Mouse (Mus musculus) CH12.LX (cell line): ENCODE data around the gene Galp. TPM values are rescaled to one million over a fixed set of nuclear protein-coding genes. Genes with fewer than 3 reads are reported as not detected.

Source experiments
- DNase-seq: peaks from one replicate; pipeline ENCODE4 v3.0.0-alpha.2; 2013; ENCODE audit errors: extremely low read depth
- H3K27ac ChIP-seq: 2 replicates; pipeline ENCODE4 v1.5.1; 2012; ENCODE audit warnings: low read depth, mild to moderate bottlenecking, control low read depth, moderate library complexity; ENCODE audit not compliant: insufficient read depth
- H3K27me3 ChIP-seq: replicated peaks from 2 replicates; pipeline ENCODE3; 2012; ENCODE audit warnings: inconsistent platforms
- H3K36me3 ChIP-seq, 2 experiments: replicated peaks in 1 of 2; 2 replicates each; pipeline versions ENCODE3 to v1.6.1; 2012; ENCODE audit warnings: inconsistent platforms in 1 of 2, low read length in 1 of 2, mild to moderate bottlenecking in 1 of 2, mixed read lengths in 1 of 2, moderate library complexity in 1 of 2; ENCODE audit not compliant: control insufficient read depth in 1 of 2, insufficient read depth in 1 of 2
- H3K4me1 ChIP-seq, 2 experiments: 2 replicates each; pipeline ENCODE4 v1.6.1; 2012; ENCODE audit warnings: inconsistent platforms in 1 of 2, moderate library complexity in 1 of 2; ENCODE audit not compliant: insufficient read depth in 2 of 2, control insufficient read depth in 1 of 2
- H3K4me2 ChIP-seq: 2 replicates; pipeline ENCODE4 v1.6.1; 2012; ENCODE audit warnings: low read depth, mild to moderate bottlenecking, control low read depth; ENCODE audit not compliant: poor library complexity, insufficient read depth, severe bottlenecking
- H3K4me3 ChIP-seq, 3 experiments: fragments of 150-350 bp in 1 of 3; sonication (generic) in 1 of 3; replicated peaks in 1 of 3; 2 replicates each; pipeline versions ENCODE3 to v1.5.1; 2011 to 2012; ENCODE audit warnings: low read depth in 2 of 3, low read length in 2 of 3, mild to moderate bottlenecking in 2 of 3, moderate library complexity in 2 of 3, control low read depth in 1 of 3, improper control_type of control experiment in 1 of 3, inconsistent platforms in 1 of 3, mixed read lengths in 1 of 3; ENCODE audit not compliant: poor library complexity in 1 of 3
- H3K79me2 ChIP-seq: replicated peaks from 2 replicates; pipeline ENCODE4 v1.6.1; 2012; ENCODE audit warnings: mild to moderate bottlenecking, moderate library complexity; ENCODE audit not compliant: control insufficient read depth, poor library complexity, insufficient read depth, severe bottlenecking; ENCODE audit errors: extremely low read depth
- H3K9ac ChIP-seq: 2 replicates; pipeline ENCODE4 v1.6.1; 2012; ENCODE audit warnings: low read depth, mild to moderate bottlenecking, control low read depth, moderate library complexity; ENCODE audit not compliant: insufficient read depth
- H3K9me3 ChIP-seq: replicated peaks from 2 replicates; pipeline ENCODE3; 2012; ENCODE audit warnings: low read length, inconsistent platforms, mixed read lengths
- BHLHE40 ChIP-seq: IDR thresholded peaks from 2 replicates; pipeline ENCODE4 v1.6.1; 2011; ENCODE audit warnings: mild to moderate bottlenecking, low read depth, low read length, improper control_type of control experiment
- CHD1 ChIP-seq: IDR thresholded peaks from 2 replicates; pipeline ENCODE4 v1.6.1; 2012; ENCODE audit warnings: low read depth, low read length, improper control_type of control experiment, inconsistent platforms
- CHD2 ChIP-seq: IDR thresholded peaks from 2 replicates; pipeline ENCODE4 v1.6.1; 2011; ENCODE audit warnings: low read length, improper control_type of control experiment
- CTCF ChIP-seq, 2 experiments: IDR thresholded peaks in 1 of 2; conservative IDR thresholded peaks in 1 of 2; 2 replicates each; pipeline ENCODE4 v1.5.1; 2011 to 2012; ENCODE audit warnings: low read depth in 2 of 2, low read length in 2 of 2, improper control_type of control experiment in 1 of 2, inconsistent platforms in 1 of 2, mild to moderate bottlenecking in 1 of 2, moderate library complexity in 1 of 2
- E2F4 ChIP-seq: IDR thresholded peaks from 2 replicates; pipeline ENCODE4 v1.6.1; 2011; ENCODE audit warnings: low read depth, low read length, improper control_type of control experiment; ENCODE audit not compliant: insufficient replicate concordance
- EP300 ChIP-seq: IDR thresholded peaks from 2 replicates; pipeline ENCODE4 v1.6.1; 2011; ENCODE audit warnings: low read length, improper control_type of control experiment
- ETS1 ChIP-seq: conservative IDR thresholded peaks from 2 replicates; pipeline ENCODE4 v1.6.1; 2012; ENCODE audit warnings: low read depth, mild to moderate bottlenecking, inconsistent platforms, low read length, improper control_type of control experiment, moderate library complexity
- JUN ChIP-seq: IDR thresholded peaks from 2 replicates; pipeline ENCODE4 v1.6.1; 2011; ENCODE audit warnings: low read depth, mild to moderate bottlenecking, low read length, improper control_type of control experiment, moderate library complexity; ENCODE audit not compliant: insufficient read depth
- MEF2A ChIP-seq: IDR thresholded peaks from 2 replicates; pipeline ENCODE4 v1.6.1; 2014; ENCODE audit warnings: low read depth, mild to moderate bottlenecking, inconsistent platforms, low read length, improper control_type of control experiment, borderline replicate concordance
- NELFE ChIP-seq: IDR thresholded peaks from 2 replicates; pipeline ENCODE4 v1.6.1; 2011; ENCODE audit warnings: low read depth, low read length, improper control_type of control experiment
- POLR2A ChIP-seq: IDR thresholded peaks from 2 replicates; pipeline ENCODE4 v1.6.1; 2011; ENCODE audit warnings: low read depth, mild to moderate bottlenecking, improper control_type of control experiment, low read length
- POLR2AphosphoS2 ChIP-seq: IDR thresholded peaks from 2 replicates; pipeline ENCODE4 v1.6.1; 2011; ENCODE audit warnings: low read depth, low read length, improper control_type of control experiment
- RAD21 ChIP-seq: IDR thresholded peaks from 2 replicates; pipeline ENCODE4 v1.6.1; 2011; ENCODE audit warnings: low read depth, mild to moderate bottlenecking, low read length, improper control_type of control experiment, moderate library complexity
- TBP ChIP-seq: conservative IDR thresholded peaks from 2 replicates; pipeline ENCODE4 v1.6.1; 2011; ENCODE audit warnings: low read depth, low read length, improper control_type of control experiment
- UBTF ChIP-seq: IDR thresholded peaks from 2 replicates; pipeline ENCODE4 v1.6.1; 2012; ENCODE audit warnings: low read depth, mild to moderate bottlenecking, inconsistent platforms, low read length, improper control_type of control experiment, moderate library complexity
- USF1 ChIP-seq: IDR thresholded peaks from 2 replicates; pipeline ENCODE4 v1.6.1; 2014; ENCODE audit warnings: low read depth, mild to moderate bottlenecking, inconsistent platforms, low read length, improper control_type of control experiment
- USF2 ChIP-seq: conservative IDR thresholded peaks from 2 replicates; pipeline ENCODE4 v1.6.1; 2011; ENCODE audit warnings: low read depth, low read length, improper control_type of control experiment
- ZC3H11A ChIP-seq: IDR thresholded peaks from 2 replicates; pipeline ENCODE4 v1.6.1; 2012; ENCODE audit warnings: low read depth, mild to moderate bottlenecking, inconsistent platforms, low read length, improper control_type of control experiment
- ZKSCAN1 ChIP-seq: IDR thresholded peaks from 2 replicates; pipeline ENCODE4 v1.6.1; 2012; ENCODE audit warnings: low read depth, inconsistent platforms, low read length, improper control_type of control experiment, borderline replicate concordance
- ZMIZ1 ChIP-seq: IDR thresholded peaks from 2 replicates; pipeline ENCODE4 v1.6.1; 2012; ENCODE audit warnings: low read depth, mild to moderate bottlenecking, inconsistent platforms, low read length, improper control_type of control experiment
- ZNF384 ChIP-seq: IDR thresholded peaks from 2 replicates; pipeline ENCODE4 v1.6.1; 2012; ENCODE audit warnings: low read depth, low read length, improper control_type of control experiment, inconsistent platforms
- dilution Hi-C: fragments of 300-500 bp; cut with MboI; formaldehyde crosslinking; loops from 2 replicates; pipeline ENCODE4 v1.14.3; 2020; ENCODE audit warnings: low sequenced_read_pairs; ENCODE audit not compliant: extremely low pct_unique_long_range_greater_than_20kb, extremely low pct_ligation_motif_present
- in situ Hi-C: fragments of 300-500 bp; cut with MboI; formaldehyde crosslinking; loops from 3 replicates; pipeline ENCODE4 v1.14.3; 2019; ENCODE audit warnings: low sequenced_read_pairs, low pct_ligation_motif_present, low pct_unique_long_range_greater_than_20kb, mixed read lengths
- polyA plus RNA-seq: library from polyadenylated mRNA; unstranded; fragments of >175 nt; gene quantifications from 2 replicates; pipeline ENCODE4 v1.2.1, GENCODE M21; 2012; ENCODE audit warnings: low read depth; ENCODE audit not compliant: insufficient read length
- total RNA-seq, 2 experiments: library from RNA; depleted of rRNA; stranded (reverse); fragments of 300-350 nt in 1 of 2; fragments of >200 nt in 1 of 2; gene quantifications; 2 replicates each; pipeline ENCODE4 v1.2.3; 2012 to 2014

Gene Galp
- total and polyA plus RNA-seq, 3 experiments: not detected

DNA sequence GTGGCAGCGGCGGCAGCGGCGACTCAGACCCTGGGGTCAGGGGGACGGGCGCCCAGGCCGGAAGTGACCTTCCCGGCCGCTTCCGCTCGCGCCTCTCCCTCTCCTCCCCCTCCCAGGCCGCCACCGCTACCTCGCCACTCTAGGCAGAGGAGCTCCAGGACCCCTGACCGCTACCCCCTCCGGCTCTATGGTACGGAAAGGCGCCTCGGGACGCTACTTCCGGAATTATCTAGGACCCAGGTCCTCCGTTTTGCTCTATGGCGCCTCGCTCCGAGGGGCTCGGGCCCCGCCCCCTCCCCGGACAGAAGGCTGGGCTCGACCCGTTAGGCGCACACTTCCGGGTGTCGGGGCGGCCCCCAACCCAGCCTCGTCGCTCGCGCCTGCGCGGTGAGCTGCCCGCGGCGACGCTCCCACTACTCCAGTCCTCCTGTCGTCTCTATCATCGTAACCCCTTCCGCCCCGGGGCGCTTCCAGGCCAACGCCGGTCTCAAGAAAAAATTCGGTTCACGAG, 40.9 kb upstream of the Galp start, which contains the start of gene Zfp787 (continued):
- no peak for TF ChIP-seq RAD21
- no peak for TF ChIP-seq TBP
- TF ChIP-seq ZNF384: no peak
- TF ChIP-seq MEF2A: no peak; the same call in 1 of the 2 replicates
- TF ChIP-seq E2F4: no peak
- TF ChIP-seq, all 38 proteins: peak for 13

DNA sequence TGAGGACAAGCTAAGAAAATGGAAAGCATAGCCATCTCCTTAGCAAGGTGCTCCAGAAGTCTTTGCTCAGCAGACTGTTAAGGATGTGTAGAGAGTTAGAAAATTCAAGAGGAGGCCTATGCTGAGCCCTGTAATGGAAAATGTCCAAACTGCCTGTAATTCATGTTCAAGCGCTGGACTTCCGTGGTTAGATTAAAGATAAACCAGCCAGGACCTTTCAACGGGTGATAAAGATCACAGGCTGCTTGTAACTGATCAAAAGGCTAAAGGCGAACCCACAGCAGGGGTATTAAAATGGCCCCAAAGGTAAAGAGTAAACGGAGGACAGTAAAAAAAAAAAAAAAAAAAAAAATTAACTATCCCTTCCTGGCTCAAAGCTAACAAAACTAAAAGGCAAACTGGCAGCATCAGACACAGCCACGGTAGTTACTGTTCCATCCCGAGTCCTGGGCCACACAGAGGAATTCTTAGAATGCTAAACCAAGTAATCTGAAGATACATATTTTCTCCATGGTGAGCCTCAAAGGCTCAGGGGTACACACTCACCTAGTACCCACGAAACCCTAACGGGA, 39.9 kb upstream of the Galp start:
- no peaks in the 10 kb centered on the region for H3K27me3 ChIP-seq
- H3K4me3 ChIP-seq: peak overlapping the region; percentile 60 to 94 (median 91)
- no peaks in the 10 kb centered on the region for H3K9me3 ChIP-seq
- H3K9ac ChIP-seq: peak overlapping the region; percentile 97
- peaks cover 0 to 12% of the 10 kb centered on the region in 2 experiments for H3K36me3 ChIP-seq
- H3K4me1 ChIP-seq: peaks cover 11 to 46% of the 10 kb centered on the region in 2 experiments
- in situ Hi-C loops: no loop called here
- no peak overlapping the region for H3K27ac ChIP-seq
- peaks cover 30% of the 10 kb centered on the region for H3K79me2 ChIP-seq
- DNase-seq: no peak
- TF ChIP-seq ZNF384 (peak; percentile 38; the same call in 1 of the 2 replicates), JUN (no peak)
- TF ChIP-seq, all 38 proteins: peak for 1
- peak overlapping the region; percentile 95 for H3K4me2 ChIP-seq
- dilution Hi-C loops: no loop called here

DNA sequence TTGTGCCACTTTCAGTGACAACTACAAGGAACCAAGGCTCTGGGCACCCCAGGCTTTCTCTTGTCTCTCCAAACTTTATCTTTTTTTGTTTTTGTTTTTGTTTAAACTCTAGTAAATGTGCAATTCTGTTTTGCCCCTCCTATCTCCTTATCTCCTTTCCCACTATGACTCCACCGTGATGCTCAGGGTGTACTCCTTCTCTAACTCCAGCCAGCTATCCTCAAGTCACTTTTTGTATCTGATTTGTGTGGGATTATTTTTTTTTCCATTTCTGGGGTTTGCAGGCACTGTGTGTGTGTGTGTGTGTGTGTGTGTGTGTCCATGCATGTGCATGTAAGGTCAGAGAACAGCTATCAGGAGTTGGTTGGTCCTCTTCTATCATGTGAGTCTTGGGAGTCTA, 39.4 kb upstream of the Galp start:
- Histone ChIP-seq H3K27me3 (no peaks in the 10 kb centered on the region), H3K36me3 (peaks cover 0 to 14% of the 10 kb centered on the region in 2 experiments), H3K4me3 (no peak overlapping the region), H3K4me2 (peak overlapping the region; percentile 95; the same call in 1 of the 2 replicates), H3K9ac (peak overlapping the region; percentile 97; the same call in 1 of the 2 replicates), H3K79me2 (peaks cover 27% of the 10 kb centered on the region), H3K4me1 (peaks cover 11 to 43% of the 10 kb centered on the region in 2 experiments), H3K9me3 (no peaks in the 10 kb centered on the region), H3K27ac (no peak overlapping the region)
- in situ Hi-C loops: no loop called here
- dilution Hi-C loops: no loop called here
- no peak for DNase-seq
- no peak for TF ChIP-seq RAD21
- no peak for TF ChIP-seq CTCF (conservative IDR thresholded peaks at IDR 0.05 in 1 of 2, IDR thresholded peaks at IDR 0.05 in 1 of 2; ENCODE audit: low read depth in 2 of 2, low read length in 2 of 2)
- no peak for TF ChIP-seq ETS1
- TF ChIP-seq MEF2A: no peak
- TF ChIP-seq EP300: no peak
- no peak for TF ChIP-seq JUN
- TF ChIP-seq POLR2A: no peak
- TF ChIP-seq CHD2: no peak
- TF ChIP-seq USF1: no peak
- no peak for TF ChIP-seq ZMIZ1
- TF ChIP-seq BHLHE40: no peak
- TF ChIP-seq CHD1: no peak
- no peak for TF ChIP-seq POLR2AphosphoS2
- TF ChIP-seq USF2: no peak
- no peak for TF ChIP-seq UBTF
- no peak for TF ChIP-seq ZKSCAN1
- TF ChIP-seq NELFE: no peak
- TF ChIP-seq ZC3H11A: no peak
